Mouse (Mus musculus): ENCODE results near the gene Cd19. TPM values are rescaled to one million over a fixed set of nuclear protein-coding genes. Genes with fewer than 3 reads are reported as not detected.
A peak's percentile ranks its signal among the peaks of the same experiment; 100 is the strongest.

The Cd19 gene
- total RNA-seq, 2 experiments from 2014 or later, result not detected

DNA sequence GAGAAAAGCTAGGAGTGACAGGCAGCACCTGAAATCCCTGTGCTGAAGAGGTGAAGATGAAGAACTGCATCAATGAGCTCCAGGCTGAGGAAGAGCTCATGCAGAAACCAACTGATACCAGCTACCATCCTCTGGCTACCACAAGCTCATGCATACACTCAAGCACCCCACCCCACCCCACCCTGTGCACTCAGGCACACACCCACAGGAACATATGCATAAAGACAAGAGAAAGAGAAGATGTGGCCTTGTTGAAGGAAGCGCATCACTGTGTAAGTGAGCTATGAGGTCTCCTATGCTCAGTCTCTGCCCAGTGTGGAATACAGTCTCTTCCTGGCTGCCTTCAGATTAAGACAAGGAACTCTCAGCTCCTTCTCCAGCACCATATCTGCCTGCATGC, 26.5 kb downstream of the Cd19 start:
- DNase-seq (ENCODE audit: low spot score in 2 of 2), result no peak

GRCm38 (mm10) chr7:126383565-126383964, 31.1 kb downstream of the Cd19 start:
- DNase-seq (ENCODE audit: low spot score in 2 of 2), result no peak

GRCm38 (mm10) chr7:126377278-126378158, 37.2 kb downstream of the Cd19 start, which contains the start of gene Spns1:
TSS of gene Spns1 (minus strand) at chr7:126377450.
- peak; percentile 93 to 98 for DNase-seq (ENCODE audit: low spot score in 2 of 2)

DNA sequence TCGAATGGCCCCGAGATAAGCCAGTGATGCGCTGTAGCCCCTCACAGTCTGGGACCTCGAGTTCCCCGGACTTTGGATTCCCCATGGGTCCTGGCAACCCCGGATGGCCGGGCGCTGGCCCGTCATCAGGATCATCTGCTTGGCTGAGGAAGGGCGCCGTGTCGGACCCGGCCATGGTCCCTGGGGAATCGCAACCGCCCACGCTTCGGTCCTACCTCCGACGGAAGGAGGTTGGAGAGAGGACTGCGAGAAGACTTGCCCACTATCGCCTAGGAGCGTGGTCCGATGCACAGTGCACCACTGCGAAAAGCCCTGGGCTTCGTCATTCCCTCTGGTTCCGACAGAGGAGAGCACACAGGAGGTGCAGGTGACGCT, 37.8 kb downstream of the Cd19 start:
- DNase-seq (ENCODE audit: low spot score in 2 of 2), result no peak

GRCm38 (mm10) chr7:126375012-126375411, 39.7 kb downstream of the Cd19 start:
- no peak for DNase-seq (ENCODE audit: low spot score in 2 of 2)

DNA sequence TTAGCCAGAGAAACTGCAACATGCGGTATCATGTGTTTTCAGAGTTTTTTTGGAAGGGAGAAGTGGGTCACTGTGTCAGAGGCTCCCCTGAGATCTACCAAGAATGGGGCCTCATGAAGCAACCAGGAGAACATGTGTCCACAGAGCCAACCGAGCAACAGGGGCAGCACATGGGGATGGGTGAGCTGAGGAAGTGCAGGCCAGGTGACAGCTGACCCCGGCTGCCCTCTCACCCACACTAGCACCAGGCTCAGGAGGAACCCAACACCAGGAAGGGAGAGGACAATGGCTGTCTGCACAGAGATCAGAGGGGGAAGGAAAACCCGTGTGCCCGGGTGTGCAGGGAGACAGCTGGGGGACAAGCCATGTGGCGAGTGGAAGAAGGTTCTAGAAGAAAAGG, 40.2 kb downstream of the Cd19 start:
- DNase-seq (ENCODE audit: low spot score in 2 of 2), result no peak

DNA sequence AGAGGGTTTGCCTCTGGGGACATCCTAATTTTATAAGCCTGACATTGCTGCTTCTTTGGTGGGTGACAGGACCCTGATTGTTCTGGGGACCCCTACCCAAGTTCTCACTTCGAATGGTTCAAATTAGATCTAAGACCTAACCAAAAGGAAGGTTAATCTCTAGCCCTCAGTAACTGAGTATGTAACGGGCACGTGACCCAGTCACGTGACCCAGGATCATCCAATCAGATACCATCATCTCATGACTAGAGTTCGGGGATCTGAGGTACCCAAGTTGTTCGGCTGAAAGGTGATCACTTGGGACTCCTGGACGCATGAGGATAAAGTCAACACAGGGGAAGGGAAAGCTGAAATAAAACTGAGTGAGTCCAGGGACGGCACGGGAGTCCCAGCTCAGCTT, 41.7 kb downstream of the Cd19 start:
- DNase-seq (ENCODE audit: low spot score in 2 of 2), result no peak

GRCm38 (mm10) chr7:126369393-126369792, 45.3 kb downstream of the Cd19 start, which contains the start of gene Lat:
TSS of gene Lat (minus strand) at chr7:126369570.
- no peak for DNase-seq (ENCODE audit: low spot score in 2 of 2)

GRCm38 (mm10) chr7:126368367-126368766, 46.3 kb downstream of the Cd19 start:
- DNase-seq (ENCODE audit: low spot score in 2 of 2), result no peak

DNA sequence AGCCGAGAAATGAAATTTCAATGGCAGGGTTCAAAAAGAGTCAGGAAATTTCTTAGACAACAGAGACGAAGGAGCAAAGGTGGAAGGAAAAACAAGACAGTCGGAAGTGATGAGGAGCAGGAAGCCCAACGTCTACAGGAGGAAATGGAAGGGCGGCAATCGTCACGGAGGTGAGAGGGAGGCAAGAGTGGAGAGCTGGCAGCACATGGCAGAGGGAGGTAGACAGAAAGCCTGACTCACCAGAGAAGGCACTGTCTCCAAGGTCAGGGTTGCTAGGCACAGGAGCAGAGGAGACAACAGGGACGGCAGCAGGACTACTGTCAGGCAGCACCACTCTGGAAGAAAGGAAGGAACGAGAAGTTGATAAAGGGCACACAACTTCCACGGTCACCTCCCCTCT, 47.1 kb downstream of the Cd19 start:
- DNase-seq (ENCODE audit: low spot score in 2 of 2), result no peak

DNA sequence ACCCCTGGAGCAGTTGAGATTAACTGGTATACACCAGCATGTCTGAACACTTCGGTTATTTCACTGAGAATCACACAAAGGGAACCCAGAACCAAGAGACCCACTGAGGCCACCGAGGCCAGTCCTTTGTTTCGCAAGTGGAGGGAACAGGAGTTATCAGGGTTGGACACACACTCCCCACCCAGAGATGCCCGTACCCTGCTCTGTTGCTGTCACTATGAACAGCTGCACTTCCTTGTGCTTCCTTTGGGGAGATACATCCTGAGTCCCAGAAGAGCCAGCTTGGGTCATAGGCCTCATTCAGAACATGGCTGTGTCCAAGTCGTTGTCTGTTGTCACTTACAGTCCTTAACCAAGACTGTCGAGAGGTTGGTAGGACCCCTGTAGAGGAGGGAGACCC, 51.7 kb downstream of the Cd19 start:
- DNase-seq (ENCODE audit: low spot score in 2 of 2), result no peak

GRCm38 (mm10) chr7:126359049-126359448, 55.6 kb downstream of the Cd19 start:
- DNase-seq (ENCODE audit: low spot score in 2 of 2), result no peak

Small RNA genes lying within 50 kb of the gene (microRNA-seq; reads per million reads assigned to microRNA genes)
- gene Mir7058, result 0 reads per million in 2 experiments

Other genes starting within 250 kb of the Cd19 start
- 100 to 1,000 TPM in 1 of 2 experiments, 10 to 100 TPM in 1; 94.8 to 102 TPM for gene Xpo6, start 214.4 kb downstream of the Cd19 start, total RNA-seq (2021)
- gene Sbk1, start 142.3 kb downstream of the Cd19 start, total RNA-seq (2021), result 100 to 1,000 TPM; 137 to 140 TPM
- gene Lat, start 45.3 kb downstream of the Cd19 start, total RNA-seq (2021), result 1 to 10 TPM in 1 of 2 experiments, under 1 TPM in 1; 0.81 to 1.1 TPM
- 10 to 100 TPM; 79.5 to 82.3 TPM for gene Spns1, start 37.4 kb downstream of the Cd19 start, total RNA-seq (2021)
- 1 to 10 TPM; 8.0 to 8.1 TPM for gene Nfatc2ip, start 18.2 kb downstream of the Cd19 start, total RNA-seq (2021)
- 10 to 100 TPM in 1 of 2 experiments, 1 to 10 TPM in 1; 8.9 to 11.5 TPM for gene Rabep2, start 13.9 kb upstream of the Cd19 start, total RNA-seq (2021)
- 1 to 10 TPM in 1 of 2 experiments, under 1 TPM in 1; 0.85 to 2.2 TPM for gene Atp2a1, start 48.2 kb upstream of the Cd19 start, total RNA-seq (2021)
- gene Sh2b1, start 60.5 kb upstream of the Cd19 start, total RNA-seq (2021), result 10 to 100 TPM; 65.7 to 68.1 TPM
- 10 to 100 TPM; 79.7 to 88.9 TPM for gene Tufm, start 72.5 kb upstream of the Cd19 start, total RNA-seq (2021)
- gene Atxn2l, start 88.5 kb upstream of the Cd19 start, total RNA-seq (2021), result 100 to 1,000 TPM; 122 to 124 TPM
- gene Eif3c, start 151.5 kb upstream of the Cd19 start, total RNA-seq (2021), result 100 to 1,000 TPM; 182 to 189 TPM
- 1 to 10 TPM in 1 of 2 experiments, under 1 TPM in 1; 0.39 to 1.1 TPM for gene Apobr, start 170.1 kb upstream of the Cd19 start, total RNA-seq (2021)
- gene Cln3, start 170.9 kb upstream of the Cd19 start, total RNA-seq (2021), result 10 to 100 TPM; 24.3 to 28.3 TPM
- not detected for gene Il27, start 180.1 kb upstream of the Cd19 start, total RNA-seq (2021)
- 1 to 10 TPM; 4.2 to 4.4 TPM for gene Nupr1, start 216.0 kb upstream of the Cd19 start, total RNA-seq (2021)
- 10 to 100 TPM; 31.2 to 32.9 TPM for gene Sgf29, start 234.4 kb upstream of the Cd19 start, total RNA-seq (2021)